Mouse (Mus musculus): Measurements from ENCODE around the gene Tgm5. TPM values are rescaled to one million over a fixed set of nuclear protein-coding genes. Genes with fewer than 3 reads are reported as not detected.
A peak's percentile ranks its signal among the peaks of the same experiment; 100 is the strongest.
"Not testable (repeated sequence)": the region's sequence is repeated elsewhere in the genome, so short reads cannot be mapped to it uniquely, and the experiment has no call there.

The Tgm5 gene
- polyA plus RNA-seq, 1 experiment from 2014 or later = not detected

- no peaks in the 10 kb centered on the region for H3K36me3 ChIP-seq
- no peak overlapping the region for H3K27ac ChIP-seq (replicated peaks)
- H3K9me3 ChIP-seq (replicated peaks) = no peaks in the 10 kb centered on the region
- DNase-seq (ENCODE audit: low spot score) = no peak
- no peak overlapping the region for H3K4me3 ChIP-seq
- WGBS = 82% methylated on average over 7 of the region's 7 CpGs
- no peaks in the 10 kb centered on the region for H3K27me3 ChIP-seq (ENCODE audit: low read depth, poor library complexity, severe bottlenecking)
- no peaks in the 10 kb centered on the region for H3K4me1 ChIP-seq
These were observed 10.9 kb downstream of the Tgm5 start for GRCm38 (mm10) chr2:121074747-121075146.

DNA sequence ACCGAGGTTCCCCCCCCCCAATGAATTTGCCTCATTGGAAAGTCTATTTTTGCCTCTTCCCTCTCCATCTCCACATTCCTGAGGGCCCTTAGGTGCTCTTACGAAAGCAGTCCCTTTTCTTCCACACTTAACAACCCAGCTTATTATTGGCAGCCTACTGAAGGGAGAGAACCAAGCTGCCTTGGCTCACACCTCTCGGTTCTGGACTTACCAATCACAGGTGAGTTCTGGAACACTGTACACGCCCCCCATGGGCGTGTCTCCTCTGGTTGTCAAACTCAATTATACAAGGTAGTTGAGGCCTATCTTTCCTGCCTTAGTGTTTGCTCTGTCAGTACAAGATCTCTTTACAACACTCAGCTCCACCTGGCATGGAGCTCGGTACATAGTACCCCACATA is 13.8 kb downstream of the Tgm5 start:
- H3K27ac ChIP-seq (replicated peaks) = no peak overlapping the region
- no peaks in the 10 kb centered on the region for H3K27me3 ChIP-seq (ENCODE audit: low read depth, poor library complexity, severe bottlenecking)
- H3K36me3 ChIP-seq = no peaks in the 10 kb centered on the region
- H3K4me3 ChIP-seq = no peak overlapping the region
- H3K9me3 ChIP-seq (replicated peaks) = no peaks in the 10 kb centered on the region
- no peak for DNase-seq (ENCODE audit: low spot score)
- WGBS = 83% methylated on average over 6 of the region's 6 CpGs
- H3K4me1 ChIP-seq = 0 out of 2 replicates have a peak, but pooled peaks cover 3% of the 10 kb centered on the region

DNA sequence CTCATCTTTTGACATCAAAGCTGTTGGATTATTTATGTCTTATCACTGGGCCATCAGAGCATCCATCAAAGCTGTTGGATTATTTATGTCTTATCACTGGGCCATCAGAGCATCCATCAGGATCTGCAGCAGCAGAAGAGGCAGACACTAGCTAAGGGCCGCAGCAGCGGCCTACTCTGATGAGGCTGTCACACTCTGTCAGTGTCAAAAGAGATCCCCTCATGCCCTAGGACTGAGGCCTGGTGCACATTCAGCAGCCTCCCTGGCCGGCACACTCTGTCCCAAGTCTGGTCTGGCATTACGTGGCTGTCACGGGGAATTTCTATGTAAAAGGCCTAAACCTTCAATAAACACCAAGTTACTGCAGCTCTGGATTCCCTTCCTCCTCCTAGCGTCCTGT is 16.1 kb downstream of the Tgm5 start:
- Histone ChIP-seq H3K27me3 (ENCODE audit: low read depth, poor library complexity, severe bottlenecking) (no peaks in the 10 kb centered on the region), H3K4me1 (0 out of 2 replicates have a peak, but pooled peaks cover 3% of the 10 kb centered on the region), H3K27ac (replicated peaks) (no peak overlapping the region), H3K36me3 (no peaks in the 10 kb centered on the region), H3K4me3 (no peak overlapping the region), H3K9me3 (replicated peaks) (no peaks in the 10 kb centered on the region)
- 73% methylated on average over 6 of the region's 6 CpGs for WGBS
- no peak for DNase-seq (ENCODE audit: low spot score)

DNA sequence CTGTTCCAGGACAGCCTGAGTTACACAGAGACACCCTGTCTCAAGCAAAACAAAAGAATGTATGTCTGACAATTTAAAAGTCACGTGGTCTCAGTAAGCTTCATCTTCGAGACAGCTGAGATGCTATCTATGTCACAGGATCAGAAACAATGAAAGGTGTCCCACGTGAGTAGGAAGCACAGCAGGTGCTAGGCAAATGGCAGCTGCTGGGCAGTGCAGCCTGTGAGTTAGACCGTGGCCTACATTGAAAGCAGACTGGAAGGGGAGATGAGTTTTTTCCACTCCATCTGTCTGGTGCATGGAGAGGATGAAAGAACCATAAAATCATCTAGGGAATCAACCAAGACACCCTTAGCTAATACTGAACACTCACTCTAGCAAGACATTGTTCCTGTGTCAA is 18.5 kb downstream of the Tgm5 start:
- H3K27me3 ChIP-seq (ENCODE audit: low read depth, poor library complexity, severe bottlenecking) = no peaks in the 10 kb centered on the region
- no peak for DNase-seq (ENCODE audit: low spot score)
- no peak overlapping the region for H3K4me3 ChIP-seq
- H3K4me1 ChIP-seq = 0 out of 2 replicates have a peak, but pooled peaks cover 3% of the 10 kb centered on the region
- 72% methylated on average over 4 of the region's 4 CpGs for WGBS
- H3K27ac ChIP-seq (replicated peaks) = no peak overlapping the region
- H3K36me3 ChIP-seq = no peaks in the 10 kb centered on the region
- no peaks in the 10 kb centered on the region for H3K9me3 ChIP-seq (replicated peaks)

- Histone ChIP-seq H3K27me3 (ENCODE audit: low read depth, poor library complexity, severe bottlenecking) (no peaks in the 10 kb centered on the region), H3K9me3 (replicated peaks) (no peaks in the 10 kb centered on the region), H3K4me3 (no peak overlapping the region), H3K27ac (replicated peaks) (no peak overlapping the region), H3K36me3 (no peaks in the 10 kb centered on the region), H3K4me1 (no peaks in the 10 kb centered on the region)
- DNase-seq (ENCODE audit: low spot score) = no peak
- 89% methylated on average over 2 of the region's 2 CpGs for WGBS
These were observed 24.3 kb downstream of the Tgm5 start for GRCm38 (mm10) chr2:121061315-121061714.

DNA sequence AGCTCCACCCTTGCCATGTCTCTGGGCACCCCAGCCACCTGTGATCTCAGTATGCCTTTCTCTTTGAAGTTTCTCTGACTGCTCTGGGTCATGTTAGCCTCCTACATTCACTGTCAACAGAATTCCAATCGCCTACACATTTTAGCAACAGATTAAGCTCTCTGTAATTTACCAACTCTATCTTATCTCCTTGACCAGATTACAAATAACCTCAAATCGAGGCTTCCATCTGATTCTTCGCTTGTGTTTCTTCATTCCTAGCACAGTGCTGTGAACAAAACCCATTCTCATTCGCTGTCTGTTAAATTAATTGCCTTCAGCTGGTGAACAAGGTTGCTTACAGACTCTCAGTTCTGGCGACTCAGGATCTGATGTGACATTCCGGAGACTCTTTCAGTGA is 27.6 kb downstream of the Tgm5 start:
- DNase-seq (ENCODE audit: low spot score) = no peak
- Histone ChIP-seq H3K9me3 (replicated peaks) (no peaks in the 10 kb centered on the region), H3K27ac (replicated peaks) (no peak overlapping the region), H3K4me1 (no peaks in the 10 kb centered on the region), H3K4me3 (no peak overlapping the region), H3K27me3 (ENCODE audit: low read depth, poor library complexity, severe bottlenecking) (no peaks in the 10 kb centered on the region), H3K36me3 (no peaks in the 10 kb centered on the region)
- 78% methylated on average over 6 of the region's 6 CpGs for WGBS

- 85% methylated on average over 6 of the region's 6 CpGs for WGBS
These were observed 29.7 kb downstream of the Tgm5 start for GRCm38 (mm10) chr2:121055915-121056314.

GRCm38 (mm10) chr2:121054060-121054459 is 31.6 kb downstream of the Tgm5 start:
- Histone ChIP-seq H3K27me3 (ENCODE audit: low read depth, poor library complexity, severe bottlenecking) (no peaks in the 10 kb centered on the region), H3K36me3 (no peaks in the 10 kb centered on the region), H3K9me3 (replicated peaks) (no peaks in the 10 kb centered on the region), H3K4me3 (no peak overlapping the region), H3K4me1 (no peaks in the 10 kb centered on the region), H3K27ac (replicated peaks) (no peak overlapping the region)
- WGBS = 78% methylated on average over 2 of the region's 2 CpGs
- no peak for DNase-seq (ENCODE audit: low spot score)

More at GRCm38 (mm10) chr2:121055915-121056314, 29.7 kb downstream of the Tgm5 start:
- H3K27ac ChIP-seq (replicated peaks) = no peak overlapping the region
- H3K36me3 ChIP-seq = no peaks in the 10 kb centered on the region
- no peaks in the 10 kb centered on the region for H3K4me1 ChIP-seq
- no peak for DNase-seq (ENCODE audit: low spot score)
- no peaks in the 10 kb centered on the region for H3K27me3 ChIP-seq (ENCODE audit: low read depth, poor library complexity, severe bottlenecking)
- no peaks in the 10 kb centered on the region for H3K9me3 ChIP-seq (replicated peaks)
- H3K4me3 ChIP-seq = no peak overlapping the region

- DNase-seq (ENCODE audit: low spot score) = no peak
- Histone ChIP-seq H3K27me3 (ENCODE audit: low read depth, poor library complexity, severe bottlenecking) (no peaks in the 10 kb centered on the region), H3K27ac (replicated peaks) (no peak overlapping the region), H3K4me1 (no peaks in the 10 kb centered on the region), H3K9me3 (replicated peaks) (no peaks in the 10 kb centered on the region), H3K4me3 (no peak overlapping the region), H3K36me3 (no peaks in the 10 kb centered on the region)
- 89% methylated on average over 5 of the region's 5 CpGs for WGBS
These were observed 33.5 kb downstream of the Tgm5 start for GRCm38 (mm10) chr2:121052176-121052575.

DNA sequence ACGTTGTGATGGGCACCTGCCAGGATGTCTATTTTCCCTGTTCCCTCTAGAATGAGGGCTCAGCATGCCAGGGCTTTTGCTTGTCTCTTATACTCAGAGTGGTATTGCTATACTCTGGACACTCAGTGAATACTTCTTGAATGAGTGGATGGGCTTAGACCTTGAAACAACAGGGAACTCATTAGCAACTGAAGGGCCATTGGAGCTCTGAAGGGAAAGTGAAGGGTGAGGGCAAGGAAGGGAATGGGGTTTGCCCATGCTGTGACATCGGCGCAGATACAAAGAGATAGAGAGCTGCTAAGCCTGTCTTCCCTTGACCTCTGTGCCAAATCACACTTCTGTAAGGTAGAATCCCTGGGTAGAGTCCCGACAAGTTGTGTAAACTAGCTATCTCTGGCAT is 40.0 kb downstream of the Tgm5 start:
- WGBS = 72% methylated on average over 4 of the region's 4 CpGs

GRCm38 (mm10) chr2:121041098-121041497 is 44.5 kb downstream of the Tgm5 start:
- Histone ChIP-seq H3K9me3 (replicated peaks) (no peaks in the 10 kb centered on the region), H3K36me3 (no peaks in the 10 kb centered on the region), H3K4me1 (no peaks in the 10 kb centered on the region), H3K4me3 (no peak overlapping the region), H3K27ac (replicated peaks) (no peak overlapping the region), H3K27me3 (ENCODE audit: low read depth, poor library complexity, severe bottlenecking) (no peaks in the 10 kb centered on the region)
- no peak for DNase-seq (ENCODE audit: low spot score)
- 57% methylated on average over 5 of the region's 5 CpGs for WGBS

More for the DNA sequence above, 40.0 kb downstream of the Tgm5 start:
- Histone ChIP-seq H3K9me3 (replicated peaks) (no peaks in the 10 kb centered on the region), H3K4me3 (no peak overlapping the region), H3K4me1 (no peaks in the 10 kb centered on the region), H3K27me3 (ENCODE audit: low read depth, poor library complexity, severe bottlenecking) (no peaks in the 10 kb centered on the region), H3K27ac (replicated peaks) (no peak overlapping the region), H3K36me3 (no peaks in the 10 kb centered on the region)
- no peak for DNase-seq (ENCODE audit: low spot score)

DNA sequence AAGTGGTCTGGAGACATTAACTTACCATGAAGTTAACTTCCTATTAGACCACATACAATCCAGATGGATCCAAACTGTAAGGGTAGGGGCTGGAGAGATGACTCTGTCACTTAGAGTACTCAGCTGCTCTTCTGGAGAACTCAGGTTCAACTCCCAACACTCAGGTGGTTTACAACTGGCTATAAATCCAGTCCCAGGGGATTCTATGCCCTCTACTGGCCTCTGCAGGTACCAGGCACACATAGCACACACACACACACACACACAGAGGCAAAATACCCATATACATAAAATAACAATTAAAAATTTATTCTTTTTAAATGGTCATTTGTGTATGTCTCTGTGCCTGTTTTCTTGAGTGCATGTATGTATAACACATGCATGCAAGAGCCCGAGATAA is 46.3 kb downstream of the Tgm5 start:
- 93% methylated on average over 1 of the region's 1 CpGs for WGBS
- H3K9me3 ChIP-seq (replicated peaks) = no peaks in the 10 kb centered on the region
- H3K4me1 ChIP-seq = no peaks in the 10 kb centered on the region
- H3K27me3 ChIP-seq (ENCODE audit: low read depth, poor library complexity, severe bottlenecking) = no peaks in the 10 kb centered on the region
- no peaks in the 10 kb centered on the region for H3K36me3 ChIP-seq
- no peak for DNase-seq (ENCODE audit: low spot score)
- H3K4me3 ChIP-seq = no peak overlapping the region
- no peak overlapping the region for H3K27ac ChIP-seq (replicated peaks)

DNA sequence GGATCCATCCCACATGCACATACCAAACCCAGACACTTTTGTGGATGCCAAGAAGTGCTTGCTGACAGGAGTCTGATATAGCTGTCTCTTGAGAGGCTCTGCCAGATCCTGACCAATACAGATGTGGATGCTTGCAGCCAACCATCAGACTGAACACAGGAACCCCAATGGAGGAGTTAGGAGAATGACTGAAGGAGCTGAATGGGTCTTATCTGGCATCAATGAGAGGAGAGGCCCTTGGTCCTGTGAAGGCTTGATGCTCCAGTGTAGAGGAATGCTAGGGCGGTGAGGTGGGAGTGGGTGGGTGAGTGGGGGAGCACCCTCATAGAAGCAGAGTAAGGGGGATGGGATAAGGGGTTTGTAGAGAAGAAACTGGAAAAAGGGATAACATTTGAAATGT is 46.8 kb downstream of the Tgm5 start:
- not testable (repeated sequence) for H3K27ac ChIP-seq (replicated peaks); DNase-seq (ENCODE audit: low spot score); H3K27me3 ChIP-seq (ENCODE audit: low read depth, poor library complexity, severe bottlenecking); H3K9me3 ChIP-seq (replicated peaks); H3K36me3 ChIP-seq; H3K4me3 ChIP-seq; H3K4me1 ChIP-seq
- 100% methylated on average over 1 of the region's 1 CpGs for WGBS

- H3K4me3 ChIP-seq = 0 out of 2 replicates have a peak within 1 kb of the TSS, but pooled peaks have one; percentile 9
- 71% methylated on average over 5 of the region's 5 CpGs for WGBS
- no peaks in the 10 kb centered on the region for H3K36me3 ChIP-seq
- H3K27me3 ChIP-seq (ENCODE audit: low read depth, poor library complexity, severe bottlenecking) = no peaks in the 10 kb centered on the region
- no peaks in the 10 kb centered on the region for H3K9me3 ChIP-seq (replicated peaks)
- DNase-seq (ENCODE audit: low spot score) = no peak
- no peaks in the 10 kb centered on the region for H3K4me1 ChIP-seq
- no peak within 1 kb of the TSS for H3K27ac ChIP-seq (replicated peaks)
These were observed 48.8 kb downstream of the Tgm5 start, which contains the start of gene Epb42 for GRCm38 (mm10) chr2:121036733-121037341. Gene Epb42 (minus strand): TSS chr2:121037072.

Measured in midbrain, embryonic 10.5 days (tissue).